Mouse (Mus musculus): ENCODE measurements around the gene Olfr866. TPM values are rescaled to one million over a fixed set of nuclear protein-coding genes. Genes with fewer than 3 reads are reported as not detected.

Olfr866 gene
- not detected in 2 replicates for polyA plus RNA-seq (2012; rRNA removed; ENCODE audit: low replicate concordance)

GRCm38 (mm10) chr9:20027935-20028334, at the start of gene Olfr866:
Gene Olfr866, minus strand, starts transcription at chr9:20028035.

GRCm38 (mm10) chr9:20057462-20057861, 29.6 kb upstream of the Olfr866 start, which contains the start of gene Olfr867:
Gene Olfr867, minus strand, starts transcription at chr9:20057562.

Other genes starting within 250 kb of the Olfr866 start
- not detected in 2 replicates for gene Olfr58, start 247.8 kb downstream of the Olfr866 start, polyA plus RNA-seq (2012; rRNA removed; ENCODE audit: low replicate concordance)
- gene Olfr859, start 223.1 kb downstream of the Olfr866 start, polyA plus RNA-seq (2012; rRNA removed; ENCODE audit: low replicate concordance), result not detected in 2 replicates
- not detected in 2 replicates for gene Olfr860, start 178.3 kb downstream of the Olfr866 start, polyA plus RNA-seq (2012; rRNA removed; ENCODE audit: low replicate concordance)
- gene Olfr862, start 140.0 kb downstream of the Olfr866 start, polyA plus RNA-seq (2012; rRNA removed; ENCODE audit: low replicate concordance), result not detected in 2 replicates
- gene Olfr77, start 111.2 kb downstream of the Olfr866 start, polyA plus RNA-seq (2012; rRNA removed; ENCODE audit: low replicate concordance), result not detected in 2 replicates
- gene Olfr867, start 29.5 kb upstream of the Olfr866 start, polyA plus RNA-seq (2012; rRNA removed; ENCODE audit: low replicate concordance), result not detected in 2 replicates
- gene Olfr868, start 70.6 kb upstream of the Olfr866 start, polyA plus RNA-seq (2012; rRNA removed; ENCODE audit: low replicate concordance), result not detected in 2 replicates
- gene Olfr869, start 101.0 kb upstream of the Olfr866 start, polyA plus RNA-seq (2012; rRNA removed; ENCODE audit: low replicate concordance), result not detected in 2 replicates
- gene Olfr870, start 146.0 kb upstream of the Olfr866 start, polyA plus RNA-seq (2012; rRNA removed; ENCODE audit: low replicate concordance), result not detected in 2 replicates
- gene Olfr871, start 184.2 kb upstream of the Olfr866 start, polyA plus RNA-seq (2012; rRNA removed; ENCODE audit: low replicate concordance), result not detected in 2 replicates
- not detected in 2 replicates for gene Olfr872, start 209.1 kb upstream of the Olfr866 start, polyA plus RNA-seq (2012; rRNA removed; ENCODE audit: low replicate concordance)